Mouse (Mus musculus): ENCODE results near the gene Aebp2. TPM values are rescaled to one million over a fixed set of nuclear protein-coding genes. Genes with fewer than 3 reads are reported as not detected.

Aebp2 gene
- polyA plus RNA-seq, 3 experiments from 2014 or later, result 38.6 to 41.5 (median 39.2) TPM

DNA sequence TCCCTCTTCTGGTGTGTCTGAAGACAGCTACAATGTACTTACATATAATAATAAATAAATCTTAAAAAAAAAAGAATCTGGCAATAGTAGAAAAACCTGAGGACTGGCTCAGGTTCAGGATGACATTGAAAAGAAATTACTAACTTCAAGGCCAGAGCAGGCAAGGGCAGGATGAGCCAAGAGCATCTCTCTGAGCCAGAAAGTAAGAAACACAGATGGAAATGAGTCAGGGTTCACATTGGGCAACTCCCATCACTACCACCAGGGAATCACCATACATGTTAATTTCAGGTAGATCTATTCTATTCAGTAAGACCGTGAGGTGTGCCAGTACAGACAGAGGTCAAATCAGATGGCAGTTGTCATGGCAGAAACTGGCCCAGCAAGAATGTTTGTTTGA lies 76.1 kb downstream of the Aebp2 start:
- ATAC-seq, result no peak

DNA sequence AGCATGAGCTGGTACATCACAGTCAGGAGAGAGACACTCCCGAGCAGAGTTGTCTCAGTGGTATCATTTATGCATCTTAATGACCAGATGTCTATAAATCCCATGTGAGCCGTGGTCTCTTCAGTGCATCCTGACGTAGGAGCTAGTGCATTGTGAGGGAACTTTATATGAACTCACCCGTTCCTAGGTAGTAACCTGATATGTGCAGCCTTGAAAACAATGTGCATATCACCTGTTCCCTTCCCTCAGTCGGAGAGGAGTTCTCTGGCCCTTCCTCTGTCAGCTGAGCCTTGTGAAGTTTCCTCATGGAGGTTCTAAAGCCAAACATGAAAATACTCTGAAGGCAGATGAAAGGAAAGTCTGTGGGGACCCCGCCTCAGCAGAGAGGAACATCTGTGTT lies 78.8 kb downstream of the Aebp2 start:
- ATAC-seq, result no peak

DNA sequence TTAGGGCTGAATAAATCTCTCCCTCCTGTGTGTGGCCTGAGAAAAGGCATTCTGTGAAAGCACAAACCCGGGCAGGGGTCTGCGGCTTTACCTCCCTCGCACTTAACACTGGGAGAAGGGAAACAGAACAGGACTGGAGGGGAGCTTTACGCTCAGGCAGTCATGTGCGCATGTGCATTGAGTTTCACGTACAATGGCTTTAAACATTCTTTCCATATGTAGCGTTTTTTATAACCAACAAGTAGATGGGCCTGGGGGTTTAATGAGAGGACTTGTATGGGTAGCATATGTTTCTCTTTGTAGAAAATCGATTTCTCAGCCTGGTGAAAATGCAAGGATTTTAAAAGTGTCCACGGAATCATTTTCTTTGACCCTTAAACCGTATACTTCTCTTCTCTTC lies 82.7 kb downstream of the Aebp2 start:
- ATAC-seq, result no peak

DNA sequence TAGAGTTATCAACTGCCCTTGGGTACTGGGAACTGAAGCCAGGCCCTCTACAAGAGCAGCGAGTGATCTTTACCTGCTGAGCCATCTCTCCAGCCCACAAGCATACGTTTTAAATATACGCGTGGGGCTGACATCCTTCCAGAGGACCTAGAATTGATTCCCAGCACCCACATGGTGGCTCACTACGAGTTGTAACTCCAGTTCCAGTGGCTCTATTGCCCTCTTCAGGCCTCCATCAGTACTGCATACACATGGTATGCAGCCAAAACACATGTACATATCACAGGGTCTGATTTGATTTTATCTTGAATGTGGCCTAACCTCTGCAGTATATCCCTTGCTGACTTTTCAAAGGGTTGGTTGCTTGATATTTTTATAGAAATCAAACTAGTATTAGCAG lies 83.6 kb downstream of the Aebp2 start:
- no peak for ATAC-seq

DNA sequence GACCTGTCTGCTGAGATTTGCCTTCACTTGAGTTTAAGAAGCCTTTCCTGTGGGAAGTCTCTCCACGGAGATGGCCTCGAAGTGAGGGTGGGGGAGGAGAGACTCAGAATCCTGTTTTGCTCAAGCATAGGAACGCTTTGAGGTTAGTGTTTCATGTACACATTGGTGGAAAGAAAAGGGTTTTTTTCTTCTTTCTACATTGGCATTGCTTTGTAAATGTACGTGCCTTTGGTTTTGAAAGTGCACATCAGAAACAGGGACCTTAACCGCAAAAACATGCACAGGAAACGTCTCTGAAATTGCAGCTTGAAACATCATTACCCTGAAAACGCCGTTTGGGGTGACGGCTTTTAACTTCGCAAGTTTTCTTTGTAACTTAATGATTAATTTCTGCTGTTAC lies 85.6 kb downstream of the Aebp2 start:
- peak; percentile 88 for ATAC-seq

DNA sequence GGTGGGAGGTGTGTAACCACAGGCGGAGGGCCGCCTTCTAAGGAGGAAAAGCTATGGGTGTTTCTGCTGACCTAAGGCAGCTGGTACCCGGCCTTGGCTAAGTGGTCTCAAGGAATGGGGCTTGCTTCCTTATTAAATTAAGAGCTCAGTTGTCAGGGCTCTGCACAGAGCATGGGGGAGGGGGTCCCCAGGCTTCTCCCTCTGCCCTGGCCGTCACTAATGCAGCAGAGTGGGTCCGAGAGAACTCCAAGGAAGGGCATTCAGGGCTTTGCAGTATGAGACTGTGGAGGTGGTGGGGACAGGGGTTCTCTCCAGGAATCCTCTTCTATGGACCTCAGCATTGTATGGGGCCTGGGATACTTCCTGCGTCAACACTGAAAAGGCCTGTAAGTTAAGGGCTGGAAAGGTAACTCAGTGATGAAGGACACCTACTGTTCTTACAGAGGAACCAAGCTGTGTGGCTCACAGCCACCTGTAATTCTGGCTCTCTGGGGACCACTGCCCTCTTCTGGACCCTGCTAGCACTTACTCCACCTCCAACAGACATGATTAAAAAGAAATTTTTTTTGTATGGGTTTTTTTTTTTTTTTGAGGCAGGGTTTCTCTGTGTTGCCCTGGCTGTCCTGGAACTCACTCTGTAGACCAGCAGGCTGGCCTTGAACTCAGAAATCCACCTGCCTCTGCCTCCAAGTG lies 87.1 kb downstream of the Aebp2 start:
- ATAC-seq, result peak; percentile 23

DNA sequence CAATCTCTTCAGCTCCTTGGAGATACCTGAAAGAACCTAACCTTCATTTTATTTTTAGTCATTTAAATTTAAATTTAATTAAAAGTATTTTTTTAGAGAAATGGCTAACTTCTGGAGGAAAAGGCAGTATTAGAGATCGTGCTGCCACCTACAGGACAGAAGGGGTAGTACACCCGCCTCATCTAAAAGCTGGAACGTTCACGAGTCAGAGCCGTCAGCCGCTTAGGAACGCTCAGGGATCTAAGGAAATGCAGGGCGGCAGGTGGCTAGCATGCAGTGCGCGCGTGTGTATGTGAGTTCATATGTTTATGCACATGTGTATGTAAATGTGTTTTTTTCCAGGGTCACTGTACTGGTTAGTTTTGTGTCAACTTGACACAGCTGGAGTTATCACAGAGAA lies 90.3 kb downstream of the Aebp2 start:
- no peak for ATAC-seq

DNA sequence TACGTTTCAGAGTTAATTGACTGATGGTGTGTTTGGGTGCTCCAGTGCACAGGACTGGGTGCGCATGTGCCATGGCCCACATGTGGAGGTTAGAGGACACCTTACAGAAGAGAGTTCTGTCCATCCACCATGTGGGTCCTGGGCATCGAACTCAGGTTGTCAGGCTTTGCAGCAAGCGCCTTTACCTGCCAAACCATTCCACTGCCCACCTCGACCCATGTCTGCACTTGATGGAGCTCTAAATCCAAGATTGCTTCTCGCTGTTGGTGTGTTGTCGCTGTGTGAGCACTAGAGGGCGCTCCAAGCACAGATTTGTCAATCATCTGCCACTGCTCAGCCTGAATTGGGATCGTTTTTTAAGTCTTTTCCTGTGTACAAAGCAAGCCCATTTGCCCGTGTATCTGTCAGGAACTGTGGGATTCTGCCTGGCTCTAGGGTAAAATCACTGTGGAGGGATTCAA lies 92.5 kb downstream of the Aebp2 start:
- ATAC-seq, result peak; percentile 84

DNA sequence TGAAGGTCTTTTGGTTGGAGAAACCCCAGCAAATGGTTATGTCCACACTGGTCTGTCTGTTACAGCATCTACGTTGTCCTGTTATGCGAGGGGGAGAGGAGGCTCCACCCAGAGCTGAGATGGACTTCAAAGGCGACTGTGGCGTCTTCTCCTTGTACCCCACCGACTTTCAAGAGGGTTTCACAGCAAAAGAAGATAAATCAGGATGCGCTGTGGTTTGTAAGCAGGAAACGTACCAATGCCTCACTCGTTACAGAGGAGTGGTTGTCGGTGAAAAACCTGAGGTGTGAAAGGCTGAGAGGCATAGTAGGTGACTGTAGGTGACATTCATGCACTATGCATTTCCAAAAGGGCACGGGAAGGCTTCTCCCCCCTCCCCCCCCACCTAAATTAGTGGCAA lies 99.6 kb downstream of the Aebp2 start:
- ATAC-seq, result peak; percentile 76

Other genes starting within 250 kb of the Aebp2 start
- 10 to 100 TPM; 16.2 to 21.7 (median 19.1) TPM for gene Plekha5, start 198.6 kb upstream of the Aebp2 start, polyA plus RNA-seq (2017; shearing (Covaris generic))
- not detected for gene Gm11077, start 106.6 kb downstream of the Aebp2 start, polyA plus RNA-seq (2017; shearing (Covaris generic))